Mouse (Mus musculus) lung, postnatal 10 days (tissue): ENCODE measurements around the gene Rps11.
"Not testable (repeated sequence)": the region's sequence is repeated elsewhere in the genome, so short reads cannot be mapped to it uniquely, and the experiment has no call there.

ENCODE experiments used
- DNase-seq: peaks from one replicate; pipeline ENCODE4 v3.0.0; 2021

Gene Rps11

DNA sequence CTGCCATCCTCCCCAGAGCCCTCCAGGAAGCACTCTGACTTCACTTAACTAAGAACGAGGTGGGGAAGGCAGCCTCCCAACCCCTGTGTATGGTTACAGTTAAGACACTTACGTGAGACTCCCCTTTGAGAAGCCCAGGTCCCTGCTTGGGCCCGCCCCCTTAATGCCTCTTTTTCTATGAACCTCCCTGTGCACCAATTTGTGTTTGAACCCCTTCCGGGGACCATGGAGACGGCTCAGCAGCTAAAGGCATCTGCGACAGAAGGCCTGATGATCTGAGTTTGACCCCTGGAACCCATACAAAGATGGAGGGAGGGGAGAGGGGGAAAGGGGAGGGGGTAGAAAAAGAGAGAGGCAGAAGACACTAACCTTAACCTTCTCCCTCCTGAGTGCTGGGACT is 17.8 kb downstream of the Rps11 start:
- DNase-seq, result no peak

- no peak for DNase-seq
Measured at GRCm38 (mm10) chr7:45105491-45105890, 18.7 kb downstream of the Rps11 start.

DNA sequence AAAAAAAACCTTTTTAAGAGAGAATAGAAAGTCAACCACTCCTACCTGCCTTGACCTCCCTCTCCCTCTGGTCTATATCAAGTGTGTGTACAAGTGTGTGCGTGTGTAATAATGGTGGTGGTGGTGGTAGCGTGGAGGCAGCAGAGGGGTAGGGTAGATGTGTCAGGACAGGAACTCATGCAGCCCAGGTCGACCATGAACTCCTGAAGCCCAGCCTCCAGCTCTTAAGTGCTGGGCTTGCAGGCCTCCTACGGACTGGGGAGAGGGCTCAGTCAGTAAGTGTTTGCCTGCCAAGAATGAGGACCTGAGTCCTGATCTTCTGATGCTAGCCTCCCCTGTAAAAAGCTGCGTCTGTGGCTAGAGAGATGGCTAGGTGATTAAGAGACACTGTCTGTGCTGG is 19.3 kb downstream of the Rps11 start:
- no peak for DNase-seq

DNA sequence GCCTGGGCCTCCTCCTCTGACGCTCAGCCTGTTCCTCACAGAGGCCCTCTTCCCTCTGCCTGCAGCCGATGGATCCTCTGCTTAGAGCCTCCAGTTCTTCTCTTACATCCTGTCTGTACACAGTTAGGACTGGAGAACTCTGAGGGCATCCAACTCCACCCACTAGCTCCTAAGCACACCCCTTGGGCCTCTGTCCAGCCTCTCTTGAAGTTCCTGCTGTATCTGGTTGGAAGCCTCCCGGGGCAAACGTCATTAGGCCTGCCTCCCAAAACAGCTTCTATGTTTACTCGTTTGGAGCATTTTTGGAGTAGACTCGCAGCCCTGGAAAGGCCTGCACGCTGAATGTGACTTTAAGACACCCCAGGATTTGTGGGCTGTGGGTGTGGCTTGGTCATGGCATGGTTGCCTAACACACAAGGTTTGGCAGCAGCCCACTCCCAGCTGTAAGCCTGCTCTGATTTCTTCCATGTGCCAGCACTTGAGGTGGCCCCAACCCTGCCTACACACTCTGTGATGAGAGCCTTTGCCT is 20.5 kb downstream of the Rps11 start, which contains the start of gene Fcgrt:
Gene Fcgrt (minus strand): TSS at position 200 of the 529 bp plus-strand sequence.
- peak; percentile 99 for DNase-seq

GRCm38 (mm10) chr7:45102940-45103585 is 21.2 kb downstream of the Rps11 start:
- peak; percentile 62 for DNase-seq

DNA sequence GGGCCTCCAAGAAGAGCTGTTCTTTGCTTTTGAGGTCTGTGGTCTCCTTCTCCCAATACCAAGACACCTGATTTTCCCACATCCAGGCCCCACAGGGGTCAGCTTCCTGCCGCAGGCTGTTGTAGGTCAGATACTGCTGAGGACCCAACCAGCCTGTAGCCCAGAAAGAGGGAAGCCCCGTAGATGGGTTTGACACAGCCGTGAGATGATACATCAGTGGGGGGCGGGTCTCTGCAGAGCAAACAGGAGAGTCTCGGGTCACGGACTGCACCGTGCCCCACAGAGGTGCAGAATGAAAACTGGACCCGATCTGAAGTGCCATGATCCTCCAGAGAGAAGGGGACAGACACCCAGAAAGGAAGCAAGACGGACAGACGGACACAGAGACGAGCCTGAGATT is 21.8 kb downstream of the Rps11 start:
- no peak for DNase-seq

- DNase-seq, result no peak
Measured at GRCm38 (mm10) chr7:45100046-45100445, 24.2 kb downstream of the Rps11 start.

- peak; percentile 50 for DNase-seq
Measured at GRCm38 (mm10) chr7:45098541-45099240, 25.5 kb downstream of the Rps11 start.

DNA sequence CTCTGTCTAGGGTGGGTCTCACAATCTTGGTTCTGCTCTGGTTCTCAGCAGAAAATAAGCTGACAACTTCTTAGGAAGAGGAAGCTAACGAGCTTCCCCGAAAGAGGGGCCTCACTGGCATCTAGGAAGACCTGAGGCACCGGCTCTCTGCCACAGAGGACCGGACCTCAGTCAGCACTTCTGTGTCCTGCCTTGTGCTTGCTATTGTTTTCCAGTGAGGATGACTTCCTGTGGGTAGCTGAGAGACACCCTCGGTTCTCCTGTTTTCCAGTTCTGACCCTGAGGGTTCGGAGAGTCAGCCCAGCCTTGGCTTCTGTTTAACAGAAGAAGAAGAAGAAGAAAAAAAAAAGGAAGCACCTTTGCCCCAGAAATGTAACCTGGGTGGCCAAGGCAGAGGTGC is 26.8 kb downstream of the Rps11 start:
- no peak for DNase-seq

GRCm38 (mm10) chr7:45095965-45096364 is 28.3 kb downstream of the Rps11 start:
- not testable (repeated sequence) for DNase-seq

- DNase-seq, result no peak
Measured at GRCm38 (mm10) chr7:45095367-45095766, 28.9 kb downstream of the Rps11 start.

DNA sequence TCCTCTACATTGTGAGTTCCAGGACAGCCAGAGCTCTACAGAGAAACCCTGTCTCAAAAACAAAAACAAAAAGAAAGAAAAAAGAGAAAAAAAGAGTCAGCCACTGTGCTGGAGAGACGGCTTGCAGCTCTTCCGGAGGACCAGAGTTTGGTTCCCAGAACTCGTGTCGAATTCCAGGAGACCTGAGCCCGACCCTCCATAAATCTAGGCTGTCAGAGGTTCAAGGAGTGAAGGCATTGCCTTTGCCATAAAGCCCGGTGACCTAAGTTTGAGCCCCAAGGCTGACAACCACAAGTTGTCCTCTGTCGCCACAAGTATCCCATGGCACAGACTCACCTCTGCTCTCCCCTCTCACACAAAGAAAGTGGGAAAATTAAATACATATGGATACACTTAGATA is 30.1 kb downstream of the Rps11 start:
- no peak for DNase-seq

- DNase-seq, result no peak
Measured at GRCm38 (mm10) chr7:45093516-45093905, 30.7 kb downstream of the Rps11 start.

DNA sequence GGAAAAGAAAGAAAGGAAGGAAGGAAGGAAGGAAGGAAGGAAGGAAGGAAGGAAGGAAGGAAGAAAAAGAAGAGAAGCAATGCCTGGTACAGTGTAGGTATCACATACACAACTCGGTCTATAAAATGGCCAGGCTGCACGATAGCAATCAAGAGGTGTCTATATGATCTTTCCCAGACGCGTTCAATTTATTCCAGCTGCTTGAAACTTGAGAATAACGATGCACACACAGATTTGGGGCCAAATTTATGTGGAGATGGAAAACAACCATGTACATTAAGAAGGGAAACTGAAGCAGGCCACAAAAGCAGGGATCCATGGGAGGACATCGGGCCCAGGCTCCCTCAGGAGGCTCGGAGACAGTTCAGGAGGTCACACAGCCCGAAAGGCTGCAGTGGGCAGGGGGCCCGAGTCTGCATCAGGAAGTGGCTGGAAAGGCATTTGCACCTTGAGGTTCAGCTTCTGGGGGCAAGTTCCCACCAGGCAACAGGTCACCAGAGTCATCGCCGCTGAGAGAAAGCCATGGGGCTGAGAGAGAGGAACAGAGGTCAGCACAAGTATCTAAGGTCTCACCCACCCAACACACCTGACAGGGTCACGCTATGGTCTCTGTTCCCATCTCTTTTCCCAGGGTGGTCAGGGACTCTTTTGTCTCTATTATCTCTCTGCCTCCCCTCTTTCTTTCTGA is 31.3 kb downstream of the Rps11 start:
- no peak for DNase-seq

DNA sequence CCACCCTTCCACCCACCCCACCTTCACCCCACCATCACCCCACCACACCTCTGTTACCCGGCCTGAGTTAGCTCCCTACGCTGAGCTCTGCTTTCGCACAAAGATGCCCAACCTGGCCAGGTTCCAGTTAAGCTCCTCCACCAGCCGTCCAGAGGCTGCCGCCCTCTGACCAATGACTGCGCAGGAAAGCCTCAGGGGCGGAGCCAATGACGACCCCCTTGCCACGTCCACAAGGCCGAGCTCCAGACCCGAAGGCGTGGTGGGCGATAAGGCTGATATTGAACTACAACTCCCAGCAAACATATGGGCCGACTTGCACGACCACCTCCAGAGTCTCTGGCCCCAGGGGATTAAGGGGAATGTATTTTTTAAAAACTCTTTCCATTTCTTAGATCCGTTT is 32.2 kb downstream of the Rps11 start, which contains the start of gene Rcn3:
Gene Rcn3 (minus strand): TSS at position 174 of the 400 bp plus-strand sequence.
- DNase-seq, result peak; percentile 96

GRCm38 (mm10) chr7:45091001-45091990 is 32.9 kb downstream of the Rps11 start:
- DNase-seq, result peak; percentile 76

- no peak for DNase-seq
Measured at GRCm38 (mm10) chr7:45090251-45090977, 33.8 kb downstream of the Rps11 start.

- no peak for DNase-seq
Measured at GRCm38 (mm10) chr7:45088597-45088996, 35.6 kb downstream of the Rps11 start.

GRCm38 (mm10) chr7:45086084-45086483 is 38.2 kb downstream of the Rps11 start:
- no peak for DNase-seq

- no peak for DNase-seq
Measured at GRCm38 (mm10) chr7:45083300-45083890, 40.8 kb downstream of the Rps11 start.
